Mouse (Mus musculus) neural tube, embryonic 11.5 days (tissue): Measurements from ENCODE around the gene Fam173a. TPM values are rescaled to one million over a fixed set of nuclear protein-coding genes. Genes with fewer than 3 reads are reported as not detected.

ENCODE experiments used
- ATAC-seq: fragments of 200-750 bp; cut with Nextera tagmentation; 2 replicates; pipeline ENCODE4 v1.8.0; 2017; ENCODE audit warnings: moderate number of reproducible peaks, mild to moderate bottlenecking, moderate TSS enrichment, moderate library complexity; ENCODE audit not compliant: insufficient read depth, low FRiP score, low TSS enrichment
- DNase-seq: peaks from one replicate; pipeline ENCODE4 v3.0.0-alpha.2; 2015; ENCODE audit warnings: low spot score
- H3K27ac ChIP-seq: fragments of 300-500 bp; sonication (generic); 2 replicates; pipeline ENCODE4 v1.5.1; 2014; ENCODE audit warnings: low read depth, mild to moderate bottlenecking, low read length
- H3K27me3 ChIP-seq: fragments of 300-500 bp; sonication (generic); 2 replicates; pipeline ENCODE4 v1.6.1; 2014; ENCODE audit warnings: mild to moderate bottlenecking, low read length, mixed read lengths; ENCODE audit not compliant: control insufficient read depth, insufficient read depth
- H3K36me3 ChIP-seq: fragments of 300-500 bp; sonication (generic); 2 replicates; pipeline ENCODE4 v1.6.1; 2014; ENCODE audit warnings: mild to moderate bottlenecking, low read length, moderate library complexity, mixed read lengths; ENCODE audit not compliant: control insufficient read depth, insufficient read depth
- H3K4me1 ChIP-seq: fragments of 300-500 bp; sonication (generic); 2 replicates; pipeline ENCODE4 v1.6.1; 2014; ENCODE audit warnings: low read length, mixed read lengths; ENCODE audit not compliant: control insufficient read depth, insufficient read depth
- H3K4me2 ChIP-seq: fragments of 300-500 bp; sonication (generic); 2 replicates; pipeline ENCODE4 v1.6.1; 2014; ENCODE audit warnings: low read depth, mild to moderate bottlenecking, moderate library complexity
- H3K4me3 ChIP-seq: fragments of 300-500 bp; sonication (generic); 2 replicates; pipeline ENCODE4 v1.5.1; 2014; ENCODE audit warnings: low read depth, low read length
- H3K9ac ChIP-seq: fragments of 300-500 bp; sonication (generic); 2 replicates; pipeline ENCODE4 v1.6.1; 2014; ENCODE audit warnings: mild to moderate bottlenecking, low read length
- H3K9me3 ChIP-seq: fragments of 300-500 bp; sonication (generic); 2 replicates; pipeline ENCODE4 v1.6.1; 2016; ENCODE audit warnings: low read length; ENCODE audit not compliant: control insufficient read depth
- WGBS: fragments of 180-500 bp; shearing (Covaris S2); extraction: QIAGEN DNeasy Blood & Tissue Kit; methylation state at CpG from one replicate; pipeline ENCODE4 v1.1.7; 2014; 5-methylcytosine and 5-hydroxymethylcytosine counted together
- polyA plus RNA-seq: library from polyadenylated mRNA; unstranded; fragments of >200 nt; fragmentation: Nextera tagmentation; extraction: Ambion mirVana; gene quantifications from 2 replicates; pipeline ENCODE4 v1.2.1, GENCODE M21; 2014

Gene Fam173a
- polyA plus RNA-seq, 1 experiment from 2014 or later = 65.7 TPM

- ATAC-seq (no peak), DNase-seq (no peak)
- H3K9me3 ChIP-seq = no peaks in the 10 kb centered on the region
- no peak overlapping the region for H3K4me2 ChIP-seq
- H3K4me3 ChIP-seq = no peak overlapping the region
- no peaks in the 10 kb centered on the region for H3K4me1 ChIP-seq
- H3K9ac ChIP-seq = no peak overlapping the region
- H3K27me3 ChIP-seq = no peaks in the 10 kb centered on the region
- H3K36me3 ChIP-seq = no peaks in the 10 kb centered on the region
- H3K27ac ChIP-seq = no peak overlapping the region
- WGBS = 43% methylated on average over 3 of the region's 3 CpGs
Measured at GRCm38 (mm10) chr17:25762591-25762990, 30.1 kb downstream of the Fam173a start.

GRCm38 (mm10) chr17:25761561-25761970, 31.1 kb downstream of the Fam173a start:
- Histone ChIP-seq H3K4me3 (no peak overlapping the region), H3K9ac (no peak overlapping the region), H3K27me3 (no peaks in the 10 kb centered on the region), H3K36me3 (no peaks in the 10 kb centered on the region), H3K4me2 (no peak overlapping the region), H3K4me1 (no peaks in the 10 kb centered on the region), H3K9me3 (no peaks in the 10 kb centered on the region), H3K27ac (no peak overlapping the region)
- 65% methylated on average over 4 of the region's 4 CpGs for WGBS
- DNase-seq = no peak
- no peak for ATAC-seq

- DNase-seq (no peak), ATAC-seq (no peak)
- H3K36me3 ChIP-seq = no peaks in the 10 kb centered on the region
- WGBS = 78% methylated on average over 8 of the region's 8 CpGs
- H3K27ac ChIP-seq = no peak overlapping the region
- H3K4me2 ChIP-seq = no peak overlapping the region
- no peaks in the 10 kb centered on the region for H3K4me1 ChIP-seq
- H3K4me3 ChIP-seq = no peak overlapping the region
- H3K9ac ChIP-seq = no peak overlapping the region
- no peaks in the 10 kb centered on the region for H3K27me3 ChIP-seq
- no peaks in the 10 kb centered on the region for H3K9me3 ChIP-seq
Measured at GRCm38 (mm10) chr17:25760148-25760547, 32.6 kb downstream of the Fam173a start.

- Histone ChIP-seq H3K27ac (no peak overlapping the region), H3K27me3 (no peaks in the 10 kb centered on the region), H3K4me1 (no peaks in the 10 kb centered on the region), H3K4me3 (no peak overlapping the region), H3K4me2 (no peak overlapping the region), H3K9ac (no peak overlapping the region), H3K36me3 (no peaks in the 10 kb centered on the region), H3K9me3 (no peaks in the 10 kb centered on the region)
- no peak for ATAC-seq
- no peak for DNase-seq
- 77% methylated on average over 3 of the region's 3 CpGs for WGBS
Measured at GRCm38 (mm10) chr17:25757691-25758090, 35.0 kb downstream of the Fam173a start.

- 87% methylated on average over 9 of the region's 9 CpGs for WGBS
- no peak overlapping the region for H3K4me2 ChIP-seq
- no peaks in the 10 kb centered on the region for H3K27me3 ChIP-seq
- ATAC-seq (no peak), DNase-seq (no peak)
- no peaks in the 10 kb centered on the region for H3K4me1 ChIP-seq
- no peaks in the 10 kb centered on the region for H3K36me3 ChIP-seq
- H3K27ac ChIP-seq = no peak overlapping the region
- H3K4me3 ChIP-seq = no peak overlapping the region
- H3K9ac ChIP-seq = no peak overlapping the region
- no peaks in the 10 kb centered on the region for H3K9me3 ChIP-seq
Measured at GRCm38 (mm10) chr17:25756378-25757242, 36.1 kb downstream of the Fam173a start.

GRCm38 (mm10) chr17:25755627-25756377, 36.9 kb downstream of the Fam173a start:
- H3K9me3 ChIP-seq = no peaks in the 10 kb centered on the region
- WGBS = 56% methylated on average over 4 of the region's 4 CpGs
- DNase-seq = no peak
- H3K4me1 ChIP-seq = no peaks in the 10 kb centered on the region
- no peaks in the 10 kb centered on the region for H3K27me3 ChIP-seq
- H3K4me3 ChIP-seq = no peak overlapping the region
- H3K9ac ChIP-seq = no peak overlapping the region
- no peak for ATAC-seq
- H3K27ac ChIP-seq = no peak overlapping the region
- H3K4me2 ChIP-seq = no peak overlapping the region
- H3K36me3 ChIP-seq = no peaks in the 10 kb centered on the region

- Histone ChIP-seq H3K9ac (no peak overlapping the region), H3K4me1 (no peaks in the 10 kb centered on the region), H3K9me3 (no peaks in the 10 kb centered on the region), H3K27ac (no peak overlapping the region), H3K27me3 (no peaks in the 10 kb centered on the region), H3K4me3 (no peak overlapping the region), H3K36me3 (no peaks in the 10 kb centered on the region), H3K4me2 (no peak overlapping the region)
- 75% methylated on average over 4 of the region's 4 CpGs for WGBS
- no peak for ATAC-seq
- DNase-seq = no peak
Measured at GRCm38 (mm10) chr17:25755086-25755485, 37.6 kb downstream of the Fam173a start.

GRCm38 (mm10) chr17:25754241-25754640, 38.5 kb downstream of the Fam173a start, which contains the start of gene Msln:
Gene Msln (minus strand): TSS chr17:25754378.
- Histone ChIP-seq H3K4me2 (no peak within 1 kb of the TSS), H3K9ac (no peak within 1 kb of the TSS), H3K4me1 (no peaks in the 10 kb centered on the region), H3K27me3 (no peaks in the 10 kb centered on the region), H3K36me3 (no peaks in the 10 kb centered on the region), H3K9me3 (no peaks in the 10 kb centered on the region), H3K4me3 (no peak within 1 kb of the TSS), H3K27ac (no peak within 1 kb of the TSS)
- ATAC-seq = no peak
- DNase-seq = no peak
- WGBS = 88% methylated on average over 9 of the region's 9 CpGs
